Mouse (Mus musculus): Measurements from ENCODE around the gene Hoxb1. TPM values are rescaled to one million over a fixed set of nuclear protein-coding genes. Genes with fewer than 3 reads are reported as not detected.

Hoxb1 gene
- polyA plus RNA-seq, 1 experiment from 2014 or later: not detected

DNA sequence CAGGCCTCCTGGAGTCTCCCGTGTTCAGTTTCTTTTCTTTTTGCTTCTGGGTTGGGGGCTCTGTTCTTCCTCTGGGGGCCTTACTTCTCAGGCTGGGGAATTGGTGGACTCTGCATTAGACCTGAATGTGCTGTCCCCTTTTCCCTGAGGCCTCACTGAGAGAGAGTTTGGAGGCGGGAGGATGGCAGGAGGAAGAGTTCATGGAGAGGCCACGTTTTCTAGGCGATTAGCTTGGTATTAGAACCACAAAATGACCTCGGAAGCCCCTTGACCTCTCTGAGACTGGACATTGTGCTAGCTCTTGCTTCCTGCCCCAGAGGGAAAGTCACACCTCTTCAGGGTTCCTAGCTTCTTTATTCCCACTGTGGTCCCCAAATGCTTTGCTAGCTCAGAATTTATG lies 41.4 kb upstream of the Hoxb1 start:
- ATAC-seq (ENCODE audit: borderline replicate concordance, extremely low read depth, low FRiP score, low TSS enrichment): no peak
- peak overlapping the region; percentile 70 for H3K4me2 ChIP-seq
- H3K9ac ChIP-seq: peak overlapping the region; percentile 59
- peaks cover 8% of the 10 kb centered on the region; the same call in 1 of the 2 replicates for H3K4me1 ChIP-seq
- peak overlapping the region; percentile 99 for H3K27ac ChIP-seq
- peaks cover 60% of the 10 kb centered on the region for H3K27me3 ChIP-seq
- H3K9me3 ChIP-seq: no peaks in the 10 kb centered on the region
- peak overlapping the region; percentile 58 for H3K4me3 ChIP-seq
- 10% methylated on average over 5 of the region's 5 CpGs for WGBS
- no peaks in the 10 kb centered on the region for H3K36me3 ChIP-seq

- Histone ChIP-seq H3K9me3 (no peaks in the 10 kb centered on the region), H3K27me3 (peaks cover 58% of the 10 kb centered on the region), H3K4me3 (peak overlapping the region; percentile 58), H3K4me2 (peak overlapping the region; percentile 70), H3K4me1 (peaks cover 13% of the 10 kb centered on the region), H3K36me3 (no peaks in the 10 kb centered on the region), H3K27ac (peak overlapping the region; percentile 99), H3K9ac (peak overlapping the region; percentile 59)
- ATAC-seq (ENCODE audit: borderline replicate concordance, extremely low read depth, low FRiP score, low TSS enrichment): no peak
- WGBS: 14% methylated on average over 8 of the region's 8 CpGs
Observed at GRCm38 (mm10) chr11:96324965-96325364, 40.6 kb upstream of the Hoxb1 start.

- H3K4me1 ChIP-seq: peaks cover 21% of the 10 kb centered on the region
- H3K36me3 ChIP-seq: no peaks in the 10 kb centered on the region
- peaks cover 64% of the 10 kb centered on the region for H3K27me3 ChIP-seq
- no peak for ATAC-seq (ENCODE audit: borderline replicate concordance, extremely low read depth, low FRiP score, low TSS enrichment)
- H3K4me2 ChIP-seq: peak overlapping the region; percentile 70
- H3K27ac ChIP-seq: peak overlapping the region; percentile 99
- H3K9me3 ChIP-seq: no peaks in the 10 kb centered on the region
- H3K9ac ChIP-seq: peak overlapping the region; percentile 59
- H3K4me3 ChIP-seq: peak overlapping the region; percentile 58
- WGBS: 13% methylated on average over 22 of the region's 22 CpGs
Observed at GRCm38 (mm10) chr11:96325747-96326212, 39.8 kb upstream of the Hoxb1 start.

DNA sequence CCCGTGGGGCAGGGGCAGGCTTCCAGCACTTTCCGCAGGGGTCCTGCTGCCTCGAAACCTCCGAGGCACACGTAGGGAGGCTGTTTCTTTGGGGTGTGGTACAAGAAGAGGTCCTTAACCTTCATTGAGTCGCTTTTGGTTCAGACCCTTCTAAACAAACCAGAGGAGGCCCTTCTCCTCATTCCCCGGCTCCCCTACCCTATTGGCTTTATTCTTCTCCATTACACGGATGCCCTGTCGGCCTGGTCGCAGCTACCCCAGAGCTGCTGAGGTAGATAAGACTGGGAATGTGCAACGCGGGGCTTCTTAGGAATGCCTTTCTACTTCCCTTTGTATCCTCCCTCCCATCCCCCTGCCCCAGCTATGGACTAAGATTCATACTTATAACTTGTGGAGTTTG lies 38.8 kb upstream of the Hoxb1 start:
- Histone ChIP-seq H3K36me3 (no peaks in the 10 kb centered on the region), H3K4me2 (peak overlapping the region; percentile 70), H3K9me3 (no peaks in the 10 kb centered on the region), H3K4me3 (peak overlapping the region; percentile 58), H3K9ac (peak overlapping the region; percentile 59), H3K27ac (peak overlapping the region; percentile 99), H3K4me1 (peaks cover 27% of the 10 kb centered on the region), H3K27me3 (peaks cover 71% of the 10 kb centered on the region)
- WGBS: 8% methylated on average over 12 of the region's 12 CpGs
- ATAC-seq (ENCODE audit: borderline replicate concordance, extremely low read depth, low FRiP score, low TSS enrichment): no peak

DNA sequence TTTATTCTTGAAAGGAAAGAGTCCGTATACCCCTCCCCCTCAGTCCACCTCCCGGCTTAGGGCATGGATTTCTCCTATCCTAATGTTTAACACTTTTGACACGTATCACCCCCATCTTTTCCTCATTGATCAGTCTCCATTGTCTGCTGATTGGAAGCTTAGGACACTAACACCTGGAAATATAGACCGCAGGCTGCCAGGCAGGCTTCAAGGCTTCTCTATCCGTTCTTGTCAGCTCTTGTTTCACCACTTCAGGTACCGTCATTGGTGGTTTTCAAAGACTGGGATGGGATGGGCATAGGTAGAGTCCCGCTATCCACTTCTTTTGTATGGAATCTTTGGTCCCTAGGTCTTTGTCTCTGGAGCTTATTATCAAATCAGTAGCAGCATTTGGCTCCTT lies 38.4 kb upstream of the Hoxb1 start:
- WGBS: 11% methylated on average over 7 of the region's 7 CpGs
- H3K27ac ChIP-seq: peak overlapping the region; percentile 99
- H3K9me3 ChIP-seq: no peaks in the 10 kb centered on the region
- no peaks in the 10 kb centered on the region for H3K36me3 ChIP-seq
- no peak for ATAC-seq (ENCODE audit: borderline replicate concordance, extremely low read depth, low FRiP score, low TSS enrichment)
- peaks cover 31% of the 10 kb centered on the region for H3K4me1 ChIP-seq
- peaks cover 75% of the 10 kb centered on the region for H3K27me3 ChIP-seq
- peak overlapping the region; percentile 58 for H3K4me3 ChIP-seq
- peak overlapping the region; percentile 59 for H3K9ac ChIP-seq
- peak overlapping the region; percentile 70 for H3K4me2 ChIP-seq

DNA sequence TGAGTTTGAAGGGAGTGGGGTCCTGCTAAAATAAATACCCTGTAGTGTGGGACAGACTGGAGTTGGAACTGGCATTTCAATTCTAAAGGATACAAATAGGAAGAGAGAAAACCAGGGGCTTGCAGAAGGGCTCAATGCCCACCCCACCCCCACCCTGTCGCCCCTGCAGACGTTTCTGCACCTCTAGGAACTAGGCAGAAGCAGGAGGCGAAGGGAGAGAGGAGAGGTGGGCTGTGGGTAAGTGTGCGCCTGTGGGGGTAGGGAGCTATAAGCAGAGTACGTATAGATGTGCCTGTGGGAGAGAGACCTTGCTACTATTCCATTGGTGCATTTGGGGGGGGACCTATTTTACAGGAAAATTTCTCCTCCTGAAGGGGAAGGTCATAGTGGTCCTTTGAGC lies 37.8 kb upstream of the Hoxb1 start:
- no peak for ATAC-seq (ENCODE audit: borderline replicate concordance, extremely low read depth, low FRiP score, low TSS enrichment)
- Histone ChIP-seq H3K4me1 (peaks cover 31% of the 10 kb centered on the region), H3K27ac (peak overlapping the region; percentile 99), H3K4me3 (peak overlapping the region; percentile 58), H3K9ac (peak overlapping the region; percentile 41), H3K4me2 (peak overlapping the region; percentile 70), H3K27me3 (peaks cover 72% of the 10 kb centered on the region), H3K9me3 (no peaks in the 10 kb centered on the region), H3K36me3 (no peaks in the 10 kb centered on the region)
- WGBS: 19% methylated on average over 5 of the region's 5 CpGs

DNA sequence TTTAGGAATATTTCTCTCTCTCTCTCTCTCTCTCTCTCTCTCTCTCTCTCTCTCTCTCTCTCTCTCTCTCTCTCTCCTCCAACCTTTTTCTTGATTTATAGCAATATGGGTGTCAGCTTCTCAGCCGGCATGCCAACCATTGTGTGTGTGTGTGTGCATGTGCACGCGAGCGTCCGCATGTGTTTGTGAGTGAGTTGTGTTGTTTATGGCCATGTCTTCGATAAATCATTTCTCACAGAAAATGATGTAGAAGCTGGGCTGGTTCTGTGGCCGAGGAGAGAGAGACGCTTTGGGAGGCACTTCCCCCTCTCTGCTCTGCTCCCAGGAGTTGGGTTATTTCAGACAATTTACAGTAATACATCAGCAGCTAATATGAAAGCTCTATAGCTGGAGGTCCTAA lies 36.9 kb upstream of the Hoxb1 start:
- H3K27me3 ChIP-seq: peaks cover 80% of the 10 kb centered on the region
- no peaks in the 10 kb centered on the region for H3K36me3 ChIP-seq
- H3K9ac ChIP-seq: peak overlapping the region; percentile 41; the same call in 1 of the 2 replicates
- ATAC-seq (ENCODE audit: borderline replicate concordance, extremely low read depth, low FRiP score, low TSS enrichment): no peak
- peak overlapping the region; percentile 70 for H3K4me2 ChIP-seq
- peak overlapping the region; percentile 99 for H3K27ac ChIP-seq
- 21% methylated on average over 8 of the region's 8 CpGs for WGBS
- no peaks in the 10 kb centered on the region for H3K9me3 ChIP-seq
- H3K4me1 ChIP-seq: peaks cover 31% of the 10 kb centered on the region
- H3K4me3 ChIP-seq: peak overlapping the region; percentile 58

GRCm38 (mm10) chr11:96332105-96332504 lies 33.4 kb upstream of the Hoxb1 start:
- Histone ChIP-seq H3K36me3 (no peaks in the 10 kb centered on the region), H3K4me3 (peak overlapping the region; percentile 48), H3K9ac (peak overlapping the region; percentile 54), H3K4me1 (peaks cover 51% of the 10 kb centered on the region), H3K27ac (peak overlapping the region; percentile 99), H3K9me3 (no peaks in the 10 kb centered on the region), H3K27me3 (peaks cover 88% of the 10 kb centered on the region), H3K4me2 (peak overlapping the region; percentile 80)
- WGBS: 3% methylated on average over 8 of the region's 8 CpGs
- peak; percentile 40; the same call in 1 of the 2 replicates for ATAC-seq (ENCODE audit: borderline replicate concordance, extremely low read depth, low FRiP score, low TSS enrichment)

GRCm38 (mm10) chr11:96332618-96333032 lies 32.9 kb upstream of the Hoxb1 start:
- Histone ChIP-seq H3K4me1 (peaks cover 50% of the 10 kb centered on the region), H3K27me3 (peaks cover 87% of the 10 kb centered on the region), H3K9ac (peak overlapping the region; percentile 54)

GRCm38 (mm10) chr11:96333241-96334001 lies 32.1 kb upstream of the Hoxb1 start:
- Histone ChIP-seq H3K4me3 (peak overlapping the region; percentile 48), H3K4me1 (peaks cover 56% of the 10 kb centered on the region), H3K9ac (peak overlapping the region; percentile 54), H3K36me3 (no peaks in the 10 kb centered on the region), H3K9me3 (no peaks in the 10 kb centered on the region), H3K4me2 (peak overlapping the region; percentile 80), H3K27ac (peak overlapping the region; percentile 99), H3K27me3 (peaks cover 87% of the 10 kb centered on the region)
- no peak for ATAC-seq (ENCODE audit: borderline replicate concordance, extremely low read depth, low FRiP score, low TSS enrichment)
- WGBS: 9% methylated on average over 17 of the region's 17 CpGs

More at GRCm38 (mm10) chr11:96332618-96333032, 32.9 kb upstream of the Hoxb1 start:
- 2% methylated on average over 35 of the region's 35 CpGs for WGBS
- no peaks in the 10 kb centered on the region for H3K36me3 ChIP-seq
- peak overlapping the region; percentile 48 for H3K4me3 ChIP-seq
- peak overlapping the region; percentile 80 for H3K4me2 ChIP-seq
- no peaks in the 10 kb centered on the region for H3K9me3 ChIP-seq
- H3K27ac ChIP-seq: peak overlapping the region; percentile 99
- ATAC-seq (ENCODE audit: borderline replicate concordance, extremely low read depth, low FRiP score, low TSS enrichment): peak; percentile 79

DNA sequence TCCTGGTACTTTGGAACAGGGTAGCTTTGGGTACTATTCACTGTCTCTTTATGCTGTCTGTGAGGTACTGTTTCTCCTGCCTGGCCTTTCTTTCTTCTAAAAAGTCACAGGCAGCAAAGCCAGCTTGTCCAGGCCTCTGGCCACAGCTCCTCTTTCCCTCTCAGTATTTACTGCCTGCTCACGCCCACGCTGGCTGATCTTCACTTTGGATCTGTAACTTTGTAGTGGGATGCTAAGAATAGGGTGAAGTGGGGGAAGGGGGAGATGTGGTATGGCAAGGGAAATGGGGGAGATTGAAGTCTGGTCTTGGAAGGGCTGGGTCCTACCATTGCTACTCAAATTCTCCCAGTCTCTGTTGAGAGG lies 31.6 kb upstream of the Hoxb1 start:
- H3K4me2 ChIP-seq: peak overlapping the region; percentile 80
- H3K36me3 ChIP-seq: no peaks in the 10 kb centered on the region
- H3K9me3 ChIP-seq: no peaks in the 10 kb centered on the region
- peak overlapping the region; percentile 48 for H3K4me3 ChIP-seq
- H3K27ac ChIP-seq: peak overlapping the region; percentile 99
- no peak for ATAC-seq (ENCODE audit: borderline replicate concordance, extremely low read depth, low FRiP score, low TSS enrichment)
- peaks cover 62% of the 10 kb centered on the region for H3K4me1 ChIP-seq
- peaks cover 90% of the 10 kb centered on the region for H3K27me3 ChIP-seq
- 20% methylated on average over 2 of the region's 2 CpGs for WGBS
- peak overlapping the region; percentile 54 for H3K9ac ChIP-seq

- Histone ChIP-seq H3K4me2 (peak overlapping the region; percentile 80), H3K36me3 (no peaks in the 10 kb centered on the region), H3K27me3 (peaks cover 84% of the 10 kb centered on the region), H3K9ac (peak overlapping the region; percentile 54), H3K4me3 (peak overlapping the region; percentile 48), H3K27ac (peak overlapping the region; percentile 99), H3K4me1 (peaks cover 61% of the 10 kb centered on the region), H3K9me3 (no peaks in the 10 kb centered on the region)
- ATAC-seq (ENCODE audit: borderline replicate concordance, extremely low read depth, low FRiP score, low TSS enrichment): no peak
- WGBS: 18% methylated on average over 3 of the region's 3 CpGs
Observed at GRCm38 (mm10) chr11:96334998-96335397, 30.6 kb upstream of the Hoxb1 start.

Measured in lung, embryonic 15.5 days (tissue).